In genomic region chr15:10981377-10982063, GRCm38 (mm10) we compare ENCODE assay signal across 8 mouse cellular contexts. TPM values are rescaled to one million over a fixed set of nuclear protein-coding genes. Genes with fewer than 3 reads are reported as not detected.
DNase-seq lines count a peak whose midpoint lies in the region; ATAC-seq lines count a peak whose summit lies in the region.

TSS of gene Amacr (plus strand) at chr15:10981756.

- peak within 1 kb of the TSS; percentile 64 for H3K4me2 ChIP-seq in hindbrain, embryonic 14.5 days (replicated peaks)

- H3K27ac ChIP-seq in hindbrain, embryonic 14.5 days, result peak within 1 kb of the TSS; percentile 85

- H3K36me3 ChIP-seq in hindbrain, embryonic 14.5 days (replicated peaks; ENCODE audit: control insufficient read depth, insufficient read depth), result no peaks in the 10 kb centered on the region

- peak within 1 kb of the TSS; percentile 73 for H3K9ac ChIP-seq in hindbrain, embryonic 14.5 days

- DNase-seq in R1 (ENCODE audit: low read depth, low spot score), result peak; percentile 89
- peak; percentile 95 to 96 for DNase-seq in cerebellum, postnatal 25 days
- DNase-seq in frontal cortex, postnatal 25 days (ENCODE audit: low spot score in 2 of 2), result peak; percentile 84 to 86
- DNase-seq in hindbrain, embryonic 14.5 days (ENCODE audit: low spot score), result peak; percentile 90
- peak; percentile 91 for DNase-seq in layer of hippocampus, postnatal 36 days
- DNase-seq in lung, postnatal 36 days, result peak; percentile 92
- peak; percentile 94 for DNase-seq in retina, postnatal 1 day
- peak; percentile 81 to 91 for DNase-seq in urinary bladder, adult 18-20 months (ENCODE audit: low spot score in 2 of 2)

- peak; percentile 100 for ATAC-seq in hindbrain, embryonic 14.5 days (ENCODE audit: low FRiP score)

- H3K4me1 ChIP-seq in hindbrain, embryonic 14.5 days (replicated peaks; ENCODE audit: control insufficient read depth, insufficient read depth, low read length), result no peaks in the 10 kb centered on the region

- WGBS in hindbrain, embryonic 14.5 days, result under 1% methylated on average over 52 of the region's 52 CpGs

- H3K4me3 ChIP-seq in hindbrain, embryonic 14.5 days (replicated peaks; ENCODE audit: low read length), result peak within 1 kb of the TSS; percentile 55

- no peaks in the 10 kb centered on the region for H3K9me3 ChIP-seq in hindbrain, embryonic 14.5 days (ENCODE audit: control insufficient read depth, low read length)

- no peaks in the 10 kb centered on the region for H3K27me3 ChIP-seq in hindbrain, embryonic 14.5 days (ENCODE audit: control insufficient read depth, insufficient read depth, low read length)

RNA-seq across cellular contexts. Expression of gene Amacr, which starts in this region (rescaled TPM):
- polyA plus RNA-seq in hindbrain, embryonic 14.5 days (2014; fragmentation: Nextera tagmentation; extraction: Ambion mirVana), result 16.6 and 16.7 TPM in 2 replicates
- 10 to 100 TPM; 11.3 to 11.6 TPM for total RNA-seq in layer of hippocampus, postnatal 36 days (2021)

Comparison
In these comparisons a context has a peak if more than half of its experiments do, and no peak if none do; other contexts are left out.
1. Peak in every context shown above with its lines: DNase-seq, ATAC-seq, H3K4me3 ChIP-seq and H3K27ac ChIP-seq.